Mouse (Mus musculus): Measurements from ENCODE around the gene Bcor. TPM values are rescaled to one million over a fixed set of nuclear protein-coding genes. Genes with fewer than 3 reads are reported as not detected.

The Bcor gene
- polyA plus RNA-seq, 1 experiment from 2014 or later = 4.2 TPM

GRCm38 (mm10) chrX:12006882-12007753, 153.0 kb downstream of the Bcor start:
- no peaks in the 10 kb centered on the region for H3K27me3 ChIP-seq (replicated peaks; ENCODE audit: control insufficient read depth, insufficient read depth, low read length)
- peak overlapping the region; percentile 71 for H3K4me2 ChIP-seq (replicated peaks; ENCODE audit: low read depth)
- 5% methylated on average over 55 of the region's 75 CpGs for WGBS
- TF ChIP-seq CTCF (IDR thresholded peaks at IDR 0.05; ENCODE audit: low read depth) = no peak
- peak overlapping the region; percentile 74 for H3K27ac ChIP-seq (ENCODE audit: low read depth, low read length)
- H3K4me1 ChIP-seq (replicated peaks; ENCODE audit: control insufficient read depth, insufficient read depth, low read length) = no peaks in the 10 kb centered on the region
- no peaks in the 10 kb centered on the region for H3K36me3 ChIP-seq (ENCODE audit: control insufficient read depth, insufficient read depth)
- H3K9me3 ChIP-seq (ENCODE audit: control insufficient read depth) = no peaks in the 10 kb centered on the region
- H3K9ac ChIP-seq (ENCODE audit: low read depth, low read length) = peak overlapping the region; percentile 42; the same call in 1 of the 2 replicates
- H3K4me3 ChIP-seq (ENCODE audit: low read depth, low read length) = peak overlapping the region; percentile 39
- ATAC-seq = peak; percentile 52

- peak; percentile 67 for ATAC-seq
- Histone ChIP-seq H3K27me3 (replicated peaks; ENCODE audit: control insufficient read depth, insufficient read depth, low read length) (no peaks in the 10 kb centered on the region), H3K9me3 (ENCODE audit: control insufficient read depth) (no peaks in the 10 kb centered on the region), H3K4me1 (replicated peaks; ENCODE audit: control insufficient read depth, insufficient read depth, low read length) (no peaks in the 10 kb centered on the region), H3K9ac (ENCODE audit: low read depth, low read length) (peak overlapping the region; percentile 42; the same call in 1 of the 2 replicates), H3K4me3 (ENCODE audit: low read depth, low read length) (peak overlapping the region; percentile 39), H3K27ac (ENCODE audit: low read depth, low read length) (peak overlapping the region; percentile 74), H3K4me2 (replicated peaks; ENCODE audit: low read depth) (peak overlapping the region; percentile 71), H3K36me3 (ENCODE audit: control insufficient read depth, insufficient read depth) (no peaks in the 10 kb centered on the region)
- TF ChIP-seq CTCF (IDR thresholded peaks at IDR 0.05; ENCODE audit: low read depth) = no peak
- 4% methylated on average over 56 of the region's 57 CpGs for WGBS
These were observed 153.9 kb downstream of the Bcor start for GRCm38 (mm10) chrX:12006031-12006881.

DNA sequence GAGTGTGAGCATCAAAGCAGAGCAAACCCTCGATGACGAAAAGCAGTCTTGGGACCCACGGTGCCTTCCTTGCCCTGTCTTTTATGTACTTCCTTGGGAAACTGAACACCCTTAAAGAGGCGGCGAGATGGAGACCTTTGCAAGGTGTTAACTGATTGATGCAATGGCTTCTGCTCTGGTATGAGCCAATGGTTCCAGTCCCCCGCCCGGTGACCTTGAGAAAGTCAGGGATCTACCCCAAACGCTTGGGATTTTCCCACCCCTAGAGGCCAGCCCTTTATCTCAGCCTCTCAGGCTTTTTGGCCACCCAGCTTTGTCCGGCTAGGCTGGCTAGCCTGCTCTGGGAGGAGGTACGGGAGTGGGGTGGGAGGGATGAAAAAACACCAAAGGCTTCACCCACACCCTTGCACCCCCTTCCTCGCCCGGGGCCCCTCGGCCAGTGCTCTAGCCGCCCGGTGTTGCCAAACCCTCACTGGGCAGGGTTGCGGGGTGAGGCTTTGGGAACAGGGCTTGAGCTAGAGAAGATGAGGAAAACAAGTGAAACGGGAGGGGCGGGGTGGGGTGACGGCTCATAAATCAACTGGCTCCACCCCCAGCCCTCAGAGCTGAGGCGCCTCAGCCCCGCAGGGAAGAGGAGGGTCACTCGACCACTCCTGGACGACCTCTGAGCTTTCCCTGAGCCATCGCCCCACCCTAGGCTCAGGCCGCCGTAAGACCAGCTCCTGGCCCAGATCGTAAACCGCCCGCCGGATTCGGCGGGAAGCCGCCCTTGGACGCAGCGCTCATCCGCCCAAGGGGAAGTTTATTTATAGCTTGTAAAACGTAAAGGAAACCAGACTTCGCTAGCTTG, 154.7 kb downstream of the Bcor start:
- no peak for TF ChIP-seq CTCF (IDR thresholded peaks at IDR 0.05; ENCODE audit: low read depth)
- Histone ChIP-seq H3K4me1 (replicated peaks; ENCODE audit: control insufficient read depth, insufficient read depth, low read length) (no peaks in the 10 kb centered on the region), H3K36me3 (ENCODE audit: control insufficient read depth, insufficient read depth) (no peaks in the 10 kb centered on the region), H3K4me3 (ENCODE audit: low read depth, low read length) (peak overlapping the region; percentile 39), H3K9ac (ENCODE audit: low read depth, low read length) (peak overlapping the region; percentile 22; the same call in 1 of the 2 replicates), H3K4me2 (replicated peaks; ENCODE audit: low read depth) (peak overlapping the region; percentile 71), H3K27ac (ENCODE audit: low read depth, low read length) (peak overlapping the region; percentile 74), H3K9me3 (ENCODE audit: control insufficient read depth) (no peaks in the 10 kb centered on the region), H3K27me3 (replicated peaks; ENCODE audit: control insufficient read depth, insufficient read depth, low read length) (no peaks in the 10 kb centered on the region)
- WGBS = 8% methylated on average over 36 of the region's 38 CpGs
- peak; percentile 67 for ATAC-seq

GRCm38 (mm10) chrX:12004416-12004815, 155.7 kb downstream of the Bcor start:
- Histone ChIP-seq H3K9ac (ENCODE audit: low read depth, low read length) (no peak overlapping the region), H3K4me3 (ENCODE audit: low read depth, low read length) (no peak overlapping the region), H3K27me3 (replicated peaks; ENCODE audit: control insufficient read depth, insufficient read depth, low read length) (no peaks in the 10 kb centered on the region), H3K27ac (ENCODE audit: low read depth, low read length) (no peak overlapping the region), H3K9me3 (ENCODE audit: control insufficient read depth) (no peaks in the 10 kb centered on the region), H3K4me1 (replicated peaks; ENCODE audit: control insufficient read depth, insufficient read depth, low read length) (no peaks in the 10 kb centered on the region), H3K36me3 (ENCODE audit: control insufficient read depth, insufficient read depth) (no peaks in the 10 kb centered on the region), H3K4me2 (replicated peaks; ENCODE audit: low read depth) (no peak overlapping the region)
- no peak for ATAC-seq
- no peak for TF ChIP-seq CTCF (IDR thresholded peaks at IDR 0.05; ENCODE audit: low read depth)
- 39% methylated on average over 16 of the region's 16 CpGs for WGBS

- no peak for TF ChIP-seq CTCF (IDR thresholded peaks at IDR 0.05; ENCODE audit: low read depth)
- no peak for ATAC-seq
- H3K27me3 ChIP-seq (replicated peaks; ENCODE audit: control insufficient read depth, insufficient read depth, low read length) = no peaks in the 10 kb centered on the region
- no peak overlapping the region for H3K4me2 ChIP-seq (replicated peaks; ENCODE audit: low read depth)
- H3K4me1 ChIP-seq (replicated peaks; ENCODE audit: control insufficient read depth, insufficient read depth, low read length) = no peaks in the 10 kb centered on the region
- no peak overlapping the region for H3K27ac ChIP-seq (ENCODE audit: low read depth, low read length)
- no peak overlapping the region for H3K9ac ChIP-seq (ENCODE audit: low read depth, low read length)
- H3K4me3 ChIP-seq (ENCODE audit: low read depth, low read length) = no peak overlapping the region
- no peaks in the 10 kb centered on the region for H3K9me3 ChIP-seq (ENCODE audit: control insufficient read depth)
- WGBS = 42% methylated on average over 6 of the region's 6 CpGs
- no peaks in the 10 kb centered on the region for H3K36me3 ChIP-seq (ENCODE audit: control insufficient read depth, insufficient read depth)
These were observed 156.2 kb downstream of the Bcor start for GRCm38 (mm10) chrX:12003947-12004346.

Measured in intestine, postnatal 0 days (tissue).